Mouse (Mus musculus): Measurements from ENCODE around the gene Ifnl2. TPM values are rescaled to one million over a fixed set of nuclear protein-coding genes. Genes with fewer than 3 reads are reported as not detected.

The Ifnl2 gene
- not detected in 2 replicates for polyA plus RNA-seq (2015; fragmentation: Nextera tagmentation; extraction: Ambion mirVana)

DNA sequence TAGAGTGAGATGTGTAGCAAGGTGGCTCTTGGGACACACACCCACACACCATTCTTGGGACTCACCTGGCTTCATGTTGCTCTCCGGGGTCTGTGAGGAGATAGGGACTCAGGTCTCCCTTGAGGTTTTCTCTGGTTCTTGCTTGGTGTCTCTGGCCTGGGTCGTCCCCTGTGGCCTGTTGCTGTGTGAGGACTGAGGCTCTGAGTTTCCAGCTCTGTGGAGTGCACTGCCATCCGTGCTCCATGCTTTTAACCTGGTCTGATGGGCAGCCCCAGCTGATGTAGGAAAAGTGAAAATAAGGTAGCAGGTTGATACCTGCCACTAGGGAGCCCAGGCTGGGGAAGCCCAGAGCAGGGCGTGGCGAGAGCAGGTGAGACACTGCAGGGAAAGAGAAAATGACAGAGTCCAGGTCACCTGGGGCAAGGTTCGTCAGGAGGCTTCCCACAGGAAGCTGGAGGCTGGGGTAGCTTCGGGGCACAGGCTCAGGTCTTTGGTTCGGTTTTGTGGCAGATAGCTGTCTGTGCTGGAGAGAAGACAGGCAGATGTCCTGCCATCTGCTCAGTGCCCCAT is at the start of gene Ifnl2:
Ifnl2 (minus strand) TSS at position 51 of the 570 bp plus-strand sequence.

DNA sequence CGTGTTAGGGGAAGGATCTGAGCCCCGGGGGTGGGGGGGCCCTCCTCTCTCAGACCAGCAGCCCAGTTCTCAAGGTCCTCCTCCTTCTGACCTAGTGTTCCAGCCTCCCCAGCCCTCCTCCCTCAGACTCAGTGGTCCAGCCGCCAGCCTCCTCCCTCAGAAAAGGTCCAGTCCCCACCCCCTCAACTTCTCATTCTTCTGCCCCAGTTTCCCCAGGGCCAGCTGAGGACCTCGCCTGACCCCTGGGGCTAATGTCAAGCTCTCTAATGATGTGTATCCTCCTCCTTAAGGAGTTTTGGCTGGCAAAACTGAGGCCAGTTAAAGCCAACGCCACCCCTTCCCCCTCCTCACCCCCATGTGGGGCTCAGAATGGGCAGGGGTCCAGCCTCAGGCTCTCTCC is 36.9 kb upstream of the Ifnl2 start, which contains the start of gene Nccrp1:
Nccrp1 (minus strand) TSS at position 101 of the 400 bp plus-strand sequence.

DNA sequence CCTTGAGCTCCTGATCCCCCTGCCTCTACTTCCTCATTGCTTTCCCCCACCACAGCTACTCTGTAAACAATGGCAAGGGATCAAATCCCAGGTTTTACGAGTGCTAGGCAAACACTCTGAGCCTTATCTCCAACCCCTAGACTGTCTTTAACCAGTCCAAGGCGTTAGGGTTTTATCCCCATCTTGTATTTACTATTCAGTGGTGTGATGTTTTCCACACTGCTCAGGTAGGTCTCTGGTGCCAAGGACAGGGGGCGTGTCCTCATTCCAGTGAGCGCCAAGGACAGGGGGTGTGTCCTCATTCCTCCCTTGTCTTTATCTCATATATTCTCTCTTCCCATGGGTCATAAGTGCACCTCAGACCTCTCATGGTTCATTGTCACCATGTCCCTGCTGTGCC is 30.3 kb upstream of the Ifnl2 start, which contains the start of gene Sycn:
Sycn (plus strand) TSS at position 360 of the 400 bp plus-strand sequence.

DNA sequence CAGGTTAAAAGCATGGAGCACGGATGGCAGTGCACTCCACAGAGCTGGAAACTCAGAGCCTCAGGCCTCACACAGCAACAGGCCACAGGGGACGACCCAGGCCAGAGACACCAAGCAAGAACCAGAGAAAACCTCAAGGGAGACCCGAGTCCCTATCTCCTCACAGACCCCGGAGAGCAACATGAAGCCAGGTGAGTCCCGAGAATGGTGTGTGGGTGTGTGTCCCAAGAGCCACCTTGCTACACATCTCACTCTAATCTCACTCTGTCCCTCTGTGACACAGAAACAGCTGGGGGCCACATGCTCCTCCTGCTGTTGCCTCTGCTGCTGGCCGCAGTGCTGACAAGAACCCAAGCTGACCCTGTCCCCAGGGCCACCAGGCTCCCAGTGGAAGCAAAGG is 12.3 kb upstream of the Ifnl2 start, which contains the start of gene Ifnl3:
Ifnl3 (plus strand) TSS at position 301 of the 400 bp plus-strand sequence.

Other genes with a start within 250 kb of the Ifnl2 start
- gene Eid2, start 242.6 kb downstream of the Ifnl2 start, polyA plus RNA-seq (2015; fragmentation: Nextera tagmentation; extraction: Ambion mirVana): 1.2 and 1.5 TPM in 2 replicates
- 4.4 and 5.9 TPM in 2 replicates for gene Eid2b, start 232.7 kb downstream of the Ifnl2 start, polyA plus RNA-seq (2015; fragmentation: Nextera tagmentation; extraction: Ambion mirVana)
- gene Selenov, start 219.3 kb downstream of the Ifnl2 start, polyA plus RNA-seq (2015; fragmentation: Nextera tagmentation; extraction: Ambion mirVana): 0.15 TPM in 1 of 2 replicates, not detected in the other
- not detected in 2 replicates for gene Dll3, start 208.2 kb downstream of the Ifnl2 start, polyA plus RNA-seq (2015; fragmentation: Nextera tagmentation; extraction: Ambion mirVana)
- 85.5 and 94.2 TPM in 2 replicates for gene Timm50, start 198.4 kb downstream of the Ifnl2 start, polyA plus RNA-seq (2015; fragmentation: Nextera tagmentation; extraction: Ambion mirVana)
- 30.5 and 35.4 TPM in 2 replicates for gene Supt5, start 171.7 kb downstream of the Ifnl2 start, polyA plus RNA-seq (2015; fragmentation: Nextera tagmentation; extraction: Ambion mirVana)
- gene Rps16, start 159.8 kb downstream of the Ifnl2 start, polyA plus RNA-seq (2015; fragmentation: Nextera tagmentation; extraction: Ambion mirVana): 1,177 and 1,190 TPM in 2 replicates
- 18.9 and 22.0 TPM in 2 replicates for gene Plekhg2, start 137.9 kb downstream of the Ifnl2 start, polyA plus RNA-seq (2015; fragmentation: Nextera tagmentation; extraction: Ambion mirVana)
- gene Zfp36, start 130.2 kb downstream of the Ifnl2 start, polyA plus RNA-seq (2015; fragmentation: Nextera tagmentation; extraction: Ambion mirVana): 14.2 and 15.8 TPM in 2 replicates
- 21.9 and 23.0 TPM in 2 replicates for gene Med29, start 117.7 kb downstream of the Ifnl2 start, polyA plus RNA-seq (2015; fragmentation: Nextera tagmentation; extraction: Ambion mirVana)
- gene Paf1, start 117.5 kb downstream of the Ifnl2 start, polyA plus RNA-seq (2015; fragmentation: Nextera tagmentation; extraction: Ambion mirVana): 31.6 and 33.8 TPM in 2 replicates
- gene Gmfg, start 73.0 kb downstream of the Ifnl2 start, polyA plus RNA-seq (2015; fragmentation: Nextera tagmentation; extraction: Ambion mirVana): 149 and 179 TPM in 2 replicates
- 0.42 and 0.49 TPM in 2 replicates for gene Lrfn1, start 58.5 kb downstream of the Ifnl2 start, polyA plus RNA-seq (2015; fragmentation: Nextera tagmentation; extraction: Ambion mirVana)
- not detected in 2 replicates for gene Ifnl3, start 12.4 kb upstream of the Ifnl2 start, polyA plus RNA-seq (2015; fragmentation: Nextera tagmentation; extraction: Ambion mirVana)
- gene Sycn, start 30.4 kb upstream of the Ifnl2 start, polyA plus RNA-seq (2015; fragmentation: Nextera tagmentation; extraction: Ambion mirVana): 25.7 and 72.8 TPM in 2 replicates
- not detected in 2 replicates for gene Nccrp1, start 36.8 kb upstream of the Ifnl2 start, polyA plus RNA-seq (2015; fragmentation: Nextera tagmentation; extraction: Ambion mirVana)
- gene Samd4b, start 87.7 kb upstream of the Ifnl2 start, polyA plus RNA-seq (2015; fragmentation: Nextera tagmentation; extraction: Ambion mirVana): 6.6 and 8.0 TPM in 2 replicates
- gene Pak4, start 87.7 kb upstream of the Ifnl2 start, polyA plus RNA-seq (2015; fragmentation: Nextera tagmentation; extraction: Ambion mirVana): 8.8 and 9.8 TPM in 2 replicates
- gene Acp7, start 120.9 kb upstream of the Ifnl2 start, polyA plus RNA-seq (2015; fragmentation: Nextera tagmentation; extraction: Ambion mirVana): not detected in 2 replicates
- 0.30 and 1.4 TPM in 2 replicates for gene Fbxo27, start 182.4 kb upstream of the Ifnl2 start, polyA plus RNA-seq (2015; fragmentation: Nextera tagmentation; extraction: Ambion mirVana)
- 3.4 and 4.0 TPM in 2 replicates for gene Fbxo17, start 206.3 kb upstream of the Ifnl2 start, polyA plus RNA-seq (2015; fragmentation: Nextera tagmentation; extraction: Ambion mirVana)
- 95.7 and 96.0 TPM in 2 replicates for gene Mrps12, start 231.4 kb upstream of the Ifnl2 start, polyA plus RNA-seq (2015; fragmentation: Nextera tagmentation; extraction: Ambion mirVana)
- gene Sars2, start 231.5 kb upstream of the Ifnl2 start, polyA plus RNA-seq (2015; fragmentation: Nextera tagmentation; extraction: Ambion mirVana): 12.4 and 13.7 TPM in 2 replicates
- not detected in 2 replicates for gene Ccer2, start 245.7 kb upstream of the Ifnl2 start, polyA plus RNA-seq (2015; fragmentation: Nextera tagmentation; extraction: Ambion mirVana)

Data from spleen, postnatal 0 days (tissue).